Mouse (Mus musculus) hindbrain, embryonic 15.5 days (tissue): Measurements from ENCODE around the gene Evi2. TPM values are rescaled to one million over a fixed set of nuclear protein-coding genes. Genes with fewer than 3 reads are reported as not detected.

Experiments
- ATAC-seq: fragments of 200-750 bp; cut with Nextera tagmentation; 2 replicates; pipeline ENCODE4 v1.8.0; 2017; ENCODE audit warnings: low read depth, moderate number of reproducible peaks, moderate TSS enrichment; ENCODE audit not compliant: low FRiP score
- H3K27ac ChIP-seq: fragments of 300-500 bp; sonication (generic); replicated peaks from 2 replicates; pipeline ENCODE4 v1.5.1; 2015; ENCODE audit warnings: mild to moderate bottlenecking, inconsistent platforms
- H3K27me3 ChIP-seq: fragments of 300-500 bp; sonication (generic); 2 replicates; pipeline ENCODE4 v1.6.1; 2015; ENCODE audit warnings: control low read depth, inconsistent platforms
- H3K36me3 ChIP-seq: fragments of 300-500 bp; sonication (generic); 2 replicates; pipeline ENCODE4 v1.6.1; 2015; ENCODE audit warnings: control low read depth, inconsistent platforms
- H3K4me1 ChIP-seq: fragments of 300-500 bp; sonication (generic); replicated peaks from 2 replicates; pipeline ENCODE4 v1.6.1; 2015; ENCODE audit warnings: control low read depth, inconsistent platforms
- H3K4me2 ChIP-seq: fragments of 300-500 bp; sonication (generic); 2 replicates; pipeline ENCODE4 v1.6.1; 2015; ENCODE audit warnings: moderate library complexity, mild to moderate bottlenecking, inconsistent platforms
- H3K4me3 ChIP-seq: fragments of 300-500 bp; sonication (generic); 2 replicates; pipeline ENCODE4 v1.5.1; 2015; ENCODE audit warnings: mild to moderate bottlenecking, inconsistent platforms
- H3K9ac ChIP-seq: fragments of 300-500 bp; sonication (generic); 2 replicates; pipeline ENCODE4 v1.6.1; 2015; ENCODE audit warnings: inconsistent platforms
- H3K9me3 ChIP-seq: fragments of 300-500 bp; sonication (generic); 2 replicates; pipeline ENCODE4 v1.6.1; 2016; ENCODE audit warnings: control low read depth, inconsistent platforms
- WGBS: fragments of 180-500 bp; shearing (Covaris S2); methylation state at CpG from one replicate; pipeline ENCODE4 v1.1.7; 2015; 5-methylcytosine and 5-hydroxymethylcytosine counted together
- polyA plus RNA-seq: library from polyadenylated mRNA; unstranded; fragments of >200 nt; fragmentation: Nextera tagmentation; extraction: Ambion mirVana; gene quantifications from 2 replicates; pipeline ENCODE4 v1.2.1, GENCODE M21; 2015

Evi2 gene
- polyA plus RNA-seq, 1 experiment from 2014 or later: 0.58 TPM

DNA sequence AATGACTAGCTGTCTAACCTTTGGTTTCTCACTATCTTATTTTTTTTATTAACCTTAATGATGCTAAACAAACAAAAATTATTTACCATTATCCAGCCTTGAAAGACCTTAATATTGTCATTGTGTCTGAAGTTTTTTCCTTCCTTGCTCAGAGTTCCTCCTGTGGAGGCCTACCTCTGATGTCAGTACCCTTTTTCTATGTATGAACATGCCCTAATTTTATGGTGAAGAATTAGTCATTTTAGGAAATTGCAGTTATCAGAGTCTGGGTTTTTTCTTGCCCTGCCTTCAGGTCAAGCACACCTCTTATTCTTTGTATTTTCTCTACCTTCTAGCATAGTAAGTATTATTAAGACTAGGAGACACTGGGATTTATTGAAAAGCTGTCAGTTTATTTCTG is 45.7 kb downstream of the Evi2 start:
- ATAC-seq: no peak
- H3K9ac ChIP-seq: no peak overlapping the region
- peaks cover 15% of the 10 kb centered on the region for H3K36me3 ChIP-seq
- H3K27ac ChIP-seq: no peak overlapping the region
- no peaks in the 10 kb centered on the region for H3K4me1 ChIP-seq
- no peak overlapping the region for H3K4me2 ChIP-seq
- no peaks in the 10 kb centered on the region for H3K9me3 ChIP-seq
- H3K4me3 ChIP-seq: no peak overlapping the region
- no peaks in the 10 kb centered on the region for H3K27me3 ChIP-seq

DNA sequence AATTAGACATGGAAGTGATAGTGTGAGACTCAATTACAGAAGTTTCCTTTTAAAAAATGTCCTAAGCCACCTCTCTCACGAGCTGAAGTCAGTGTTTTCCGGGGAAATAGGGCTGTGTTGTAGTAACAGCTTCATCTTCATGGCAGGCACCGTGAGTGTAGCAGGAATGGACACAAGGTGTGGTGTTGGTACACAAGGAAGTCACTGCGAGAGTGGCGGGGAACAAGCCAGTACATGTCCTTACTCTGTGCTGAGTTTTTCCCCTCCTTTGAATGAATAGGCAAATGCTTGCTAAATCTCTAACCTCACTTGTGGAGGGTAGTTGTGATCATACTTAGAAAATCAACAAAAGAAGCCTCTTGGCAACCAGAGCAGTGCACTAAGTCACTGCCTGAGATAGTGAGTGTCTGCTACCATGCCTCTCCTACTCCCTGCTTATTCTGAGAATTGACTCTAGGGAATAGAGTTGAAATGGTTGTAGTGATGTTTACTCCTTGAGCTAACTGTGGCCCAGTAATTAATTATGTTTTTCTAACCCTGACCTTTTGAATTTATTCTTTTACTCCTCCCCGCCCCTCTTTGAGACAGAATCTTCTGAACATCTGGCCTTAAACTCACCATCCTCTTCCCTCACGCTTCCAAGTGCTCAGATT is 46.4 kb downstream of the Evi2 start:
- no peak for ATAC-seq
- Histone ChIP-seq H3K36me3 (peaks cover 15% of the 10 kb centered on the region), H3K4me3 (no peak overlapping the region), H3K9ac (no peak overlapping the region), H3K4me1 (no peaks in the 10 kb centered on the region), H3K27me3 (no peaks in the 10 kb centered on the region), H3K9me3 (no peaks in the 10 kb centered on the region), H3K4me2 (no peak overlapping the region), H3K27ac (no peak overlapping the region)
- WGBS: 89% methylated on average over 7 of the region's 7 CpGs

DNA sequence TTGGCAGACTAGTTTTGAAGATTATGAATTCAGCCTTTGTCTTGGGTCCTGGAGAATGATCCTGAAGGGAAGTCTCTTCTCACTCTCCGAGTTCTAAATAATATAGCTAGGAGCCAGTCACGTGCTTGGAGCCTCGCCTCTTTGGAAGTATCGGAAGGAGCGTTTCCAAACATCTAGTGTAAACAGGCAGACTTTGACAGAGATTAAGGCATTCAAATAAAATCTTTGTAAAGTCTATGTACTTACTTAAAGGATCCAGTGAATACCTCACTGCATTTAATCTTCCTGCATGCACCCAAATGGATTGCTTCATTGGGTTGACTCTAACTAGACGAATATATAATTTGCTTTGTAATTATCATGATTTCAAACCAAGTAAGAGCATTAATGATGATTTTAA is 47.0 kb downstream of the Evi2 start:
- ATAC-seq: no peak
- H3K27ac ChIP-seq: no peak overlapping the region
- no peaks in the 10 kb centered on the region for H3K27me3 ChIP-seq
- no peaks in the 10 kb centered on the region for H3K4me1 ChIP-seq
- H3K4me2 ChIP-seq: no peak overlapping the region
- WGBS: 91% methylated on average over 6 of the region's 6 CpGs
- H3K36me3 ChIP-seq: peaks cover 15% of the 10 kb centered on the region
- H3K9ac ChIP-seq: no peak overlapping the region
- no peaks in the 10 kb centered on the region for H3K9me3 ChIP-seq
- H3K4me3 ChIP-seq: no peak overlapping the region

DNA sequence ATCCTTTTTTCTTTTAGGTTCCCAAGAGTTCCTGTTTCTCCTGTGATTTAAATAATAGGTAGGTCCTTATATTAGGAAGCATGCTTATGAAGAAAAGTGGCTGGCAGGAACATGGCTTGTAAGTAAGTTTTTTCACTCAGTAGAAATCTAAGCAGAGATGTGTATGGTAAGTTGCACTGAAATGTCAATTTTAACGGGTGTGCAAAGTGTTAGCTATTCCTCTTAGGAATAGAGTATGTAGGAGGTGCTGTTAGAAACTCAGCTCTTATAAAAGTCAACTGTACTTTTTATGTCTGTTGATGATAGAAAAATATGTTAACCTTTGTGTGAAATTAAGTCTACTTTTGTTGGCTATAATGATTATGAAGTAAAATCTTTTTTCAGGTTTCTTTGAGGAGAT is 62.3 kb downstream of the Evi2 start:
- Histone ChIP-seq H3K9ac (no peak overlapping the region), H3K27ac (no peak overlapping the region), H3K9me3 (no peaks in the 10 kb centered on the region), H3K4me1 (no peaks in the 10 kb centered on the region), H3K4me3 (no peak overlapping the region), H3K36me3 (peaks cover 40% of the 10 kb centered on the region), H3K27me3 (no peaks in the 10 kb centered on the region), H3K4me2 (no peak overlapping the region)
- 88% methylated on average over 1 of the region's 1 CpGs for WGBS
- no peak for ATAC-seq

Other genes starting within 250 kb of the Evi2 start
- not detected in 2 replicates for gene Gm9964, start 233.7 kb downstream of the Evi2 start, polyA plus RNA-seq
- 6.1 and 6.6 TPM in 2 replicates for gene Nf1, start 190.9 kb downstream of the Evi2 start, polyA plus RNA-seq
- gene Omg, start 26.5 kb downstream of the Evi2 start, polyA plus RNA-seq: 7.9 and 8.2 TPM in 2 replicates
- gene Evi2b, start 6.8 kb downstream of the Evi2 start, polyA plus RNA-seq: not detected in 2 replicates
- gene Evi2a, start within 50 bp of the Evi2 start, polyA plus RNA-seq: 3.2 and 3.7 TPM in 2 replicates
- 24.7 and 28.9 TPM in 2 replicates for gene Rab11fip4, start 60.6 kb upstream of the Evi2 start, polyA plus RNA-seq